Mouse (Mus musculus): Measurements from ENCODE around the gene Sema4f.
A peak's percentile ranks its signal among the peaks of the same experiment; 100 is the strongest.

Gene Sema4f

GRCm38 (mm10) chr6:82871632-82872331 lies 67.8 kb downstream of the Sema4f start:
- peak; percentile 91 for DNase-seq (ENCODE audit: low read depth, low spot score)

- DNase-seq (ENCODE audit: low read depth, low spot score), result no peak
These were observed 71.1 kb downstream of the Sema4f start for GRCm38 (mm10) chr6:82868476-82868875.

GRCm38 (mm10) chr6:82863380-82863874 lies 76.1 kb downstream of the Sema4f start:
- peak; percentile 96 for DNase-seq (ENCODE audit: low read depth, low spot score)

- DNase-seq (ENCODE audit: low read depth, low spot score), result peak; percentile 94
These were observed 77.1 kb downstream of the Sema4f start for GRCm38 (mm10) chr6:82862475-82862874.

GRCm38 (mm10) chr6:82862042-82862441 lies 77.5 kb downstream of the Sema4f start:
- DNase-seq (ENCODE audit: low read depth, low spot score), result peak; percentile 69

Data from skeletal muscle tissue, adult 2 months (tissue).